ENCODE assay signal across 8 mouse cellular contexts in the genomic region with DNA sequence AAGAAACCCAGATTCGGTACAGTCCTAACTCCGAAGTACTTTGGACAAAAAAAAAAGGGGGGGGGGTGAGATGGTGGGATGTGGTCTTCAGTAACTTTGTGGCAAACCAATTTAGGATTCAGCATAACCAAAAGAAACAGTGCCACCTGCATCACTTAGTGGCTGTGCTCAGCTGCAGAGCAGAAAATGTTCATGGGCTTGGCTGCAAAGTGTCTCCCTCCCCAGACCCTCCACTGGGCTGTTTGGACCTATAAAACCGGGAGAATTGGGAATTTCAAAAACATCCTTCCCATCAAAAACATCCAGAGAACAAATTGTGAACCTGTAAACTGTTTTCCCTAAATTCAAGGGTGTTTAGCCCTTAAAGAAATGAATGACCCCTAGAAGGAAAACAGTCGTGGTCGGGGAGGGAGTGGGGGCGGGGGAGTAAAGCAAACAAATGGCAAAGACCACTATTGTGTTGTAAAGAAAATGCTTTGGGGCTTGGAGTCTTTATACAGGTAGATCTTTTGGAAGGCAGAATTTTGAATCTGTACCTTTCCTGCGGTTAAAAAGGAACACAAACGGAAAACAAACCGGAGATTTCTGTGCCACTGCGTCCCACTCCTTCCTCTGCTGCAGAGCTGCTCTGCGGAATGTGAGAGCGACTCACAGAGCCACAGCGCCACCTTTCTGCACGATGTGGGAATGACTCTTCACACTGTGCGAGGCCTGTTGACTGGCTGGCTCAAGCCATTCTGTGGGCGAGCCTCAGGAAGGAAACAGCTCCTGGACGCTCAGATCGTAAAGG.
DNase-seq lines count a peak whose midpoint lies in the region; ATAC-seq lines count a peak whose summit lies in the region.

No protein-coding gene starts in this region.

- peak; percentile 69 for ATAC-seq in activated CD4-positive, CD25-positive, alpha-beta regulatory T cell, adult 4 months
- peak; percentile 100 for ATAC-seq in megakaryocyte progenitor cell, adult 5-6 weeks (replicated peaks; ENCODE audit: poor library complexity)

- DNase-seq in embryo, embryonic 10 days (ENCODE audit: low spot score), result peak; percentile 98
- DNase-seq in gastrocnemius, postnatal 10 days, result peak; percentile 87
- DNase-seq in induced T-regulatory cell, adult 2 months (ENCODE audit: low read depth), result peak; percentile 58
- DNase-seq in left cerebral cortex, adult 9 months (ENCODE audit: low spot score in 2 of 2), result peak; percentile 73 to 94
- DNase-seq in right cerebral cortex, postnatal 14 days, result peak; percentile 83
- DNase-seq in urinary bladder, postnatal 36 days (ENCODE audit: low spot score in 2 of 2), result peak; percentile 78 to 88

Comparison
In these comparisons a context has a peak if more than half of its experiments do, and no peak if none do; other contexts are left out.
1. Peak in every context shown above with its lines: DNase-seq and ATAC-seq.